Mouse (Mus musculus): Measurements from ENCODE around the gene Ccdc17. TPM values are rescaled to one million over a fixed set of nuclear protein-coding genes. Genes with fewer than 3 reads are reported as not detected.

Ccdc17 gene
- polyA plus RNA-seq, 1 experiment from 2014 or later, result 5.9 TPM

DNA sequence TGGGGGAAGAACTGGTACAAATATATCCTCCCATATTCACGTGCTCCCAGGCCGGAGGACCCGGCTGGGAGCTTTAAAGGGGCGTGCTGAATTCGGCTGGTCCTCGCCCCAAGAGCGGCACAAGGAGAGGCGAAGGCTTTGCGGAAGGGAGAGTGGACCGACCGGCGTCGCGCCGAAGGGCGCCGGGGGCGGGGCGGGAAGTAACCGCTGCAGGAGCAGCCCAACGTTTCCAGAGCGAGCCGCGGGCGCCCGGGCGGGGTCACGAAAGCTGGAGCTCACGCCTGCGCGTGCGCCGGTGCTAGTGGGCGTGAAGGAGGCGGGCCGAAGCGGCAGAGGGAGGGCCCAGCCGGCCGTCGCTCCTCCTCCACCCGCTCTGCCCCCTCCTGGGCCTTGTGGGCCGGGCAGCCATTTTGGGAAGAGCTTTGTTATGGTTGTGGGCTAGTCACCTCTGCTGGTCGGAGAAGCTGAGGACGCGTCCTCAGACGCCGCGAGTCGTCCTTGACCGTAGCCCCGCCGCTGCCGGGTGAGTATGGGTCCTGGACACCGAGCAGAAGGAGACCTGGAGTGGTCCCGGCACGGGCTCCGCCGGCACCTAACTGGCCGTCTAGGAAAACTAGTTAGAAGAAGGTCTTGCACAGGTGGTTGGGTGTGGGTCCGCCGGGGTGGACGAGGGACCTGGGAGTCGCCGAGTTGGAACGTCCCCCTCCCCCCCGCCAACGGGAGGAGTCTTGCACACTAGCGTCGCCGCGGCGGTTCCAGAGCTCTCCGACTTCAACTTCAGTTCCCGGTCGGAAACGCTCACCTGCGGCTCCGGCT is 38.9 kb upstream of the Ccdc17 start, which contains the start of gene Gpbp1l1:
Gpbp1l1 (plus strand) TSS at position 353 of the 816 bp plus-strand sequence.
- DNase-seq (ENCODE audit: low spot score) (peak; percentile 98), ATAC-seq (replicated peaks; ENCODE audit: low FRiP score, low read depth) (peak; percentile 98)
- H3K4me2 ChIP-seq (ENCODE audit: low read length), result peak within 1 kb of the TSS; percentile 87
- peak within 1 kb of the TSS; percentile 80 for H3K9ac ChIP-seq (ENCODE audit: low read depth, low read length)
- H3K4me3 ChIP-seq (replicated peaks; ENCODE audit: low read depth, low read length), result peak within 1 kb of the TSS; percentile 85
- under 1% methylated on average over 77 of the region's 78 CpGs for WGBS
- peak within 1 kb of the TSS; percentile 97 for H3K27ac ChIP-seq
- H3K4me1 ChIP-seq (replicated peaks; ENCODE audit: insufficient read depth, low read length), result no peaks in the 10 kb centered on the region
- no peaks in the 10 kb centered on the region for H3K27me3 ChIP-seq (ENCODE audit: insufficient read depth, low read length)
- no peaks in the 10 kb centered on the region for H3K9me3 ChIP-seq (replicated peaks; ENCODE audit: low read length)
- peak; percentile 62 for TF ChIP-seq CTCF (IDR thresholded peaks at IDR 0.05; ENCODE audit: low read depth)
- no peaks in the 10 kb centered on the region; the same call in 1 of the 2 replicates for H3K36me3 ChIP-seq (ENCODE audit: insufficient read depth, low read length)

DNA sequence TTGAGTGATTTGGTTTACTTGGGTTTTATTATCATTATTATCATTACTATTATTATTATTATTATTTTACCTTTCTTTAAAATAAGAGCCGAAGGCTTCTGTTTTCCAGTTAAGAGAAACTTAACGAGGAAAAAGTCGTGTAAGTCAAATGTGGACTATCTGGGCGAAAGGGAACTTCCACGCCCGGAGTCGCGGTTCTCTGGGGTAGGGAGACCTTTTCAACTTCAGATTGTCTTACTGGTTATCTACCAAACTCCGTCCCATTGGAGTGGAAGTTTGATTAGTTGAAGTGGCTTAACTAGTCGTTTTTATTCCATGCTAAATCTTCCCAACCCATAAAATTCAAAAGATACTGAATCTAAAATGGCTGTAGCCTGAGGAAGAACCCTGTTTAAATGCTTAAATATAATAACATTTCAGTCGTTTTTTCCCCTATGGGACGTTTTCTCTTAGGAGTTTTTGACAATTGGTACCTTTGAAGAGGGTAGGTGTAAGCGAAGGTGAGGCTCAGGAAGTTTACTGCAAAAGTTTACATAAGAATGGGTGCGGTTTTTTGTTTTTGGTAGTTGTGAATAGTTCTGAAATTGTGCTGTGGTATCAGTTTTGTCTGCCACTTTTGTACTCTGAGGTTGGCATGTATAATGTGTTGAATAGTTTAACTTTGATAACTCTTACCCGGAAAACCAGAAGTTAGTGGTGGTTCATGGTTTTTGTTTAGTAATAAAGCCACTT is 38.1 kb upstream of the Ccdc17 start:
- peak overlapping the region; percentile 80 for H3K9ac ChIP-seq (ENCODE audit: low read depth, low read length)
- H3K4me3 ChIP-seq (replicated peaks; ENCODE audit: low read depth, low read length), result peak overlapping the region; percentile 85
- H3K36me3 ChIP-seq (ENCODE audit: insufficient read depth, low read length), result no peaks in the 10 kb centered on the region; the same call in 1 of the 2 replicates
- H3K27ac ChIP-seq, result peak overlapping the region; percentile 97
- no peak for TF ChIP-seq CTCF (IDR thresholded peaks at IDR 0.05; ENCODE audit: low read depth)
- DNase-seq (ENCODE audit: low spot score) (peak; percentile 5), ATAC-seq (replicated peaks; ENCODE audit: low FRiP score, low read depth) (no peak)
- H3K4me1 ChIP-seq (replicated peaks; ENCODE audit: insufficient read depth, low read length), result no peaks in the 10 kb centered on the region
- WGBS, result 2% methylated on average over 15 of the region's 15 CpGs
- H3K9me3 ChIP-seq (replicated peaks; ENCODE audit: low read length), result no peaks in the 10 kb centered on the region
- no peaks in the 10 kb centered on the region for H3K27me3 ChIP-seq (ENCODE audit: insufficient read depth, low read length)
- H3K4me2 ChIP-seq (ENCODE audit: low read length), result peak overlapping the region; percentile 87

GRCm38 (mm10) chr4:116595793-116596192 is 661 bp upstream of the Ccdc17 start:
- H3K4me3 ChIP-seq (replicated peaks; ENCODE audit: low read depth, low read length), result no peak overlapping the region
- 79% methylated on average over 8 of the region's 8 CpGs for WGBS

DNA sequence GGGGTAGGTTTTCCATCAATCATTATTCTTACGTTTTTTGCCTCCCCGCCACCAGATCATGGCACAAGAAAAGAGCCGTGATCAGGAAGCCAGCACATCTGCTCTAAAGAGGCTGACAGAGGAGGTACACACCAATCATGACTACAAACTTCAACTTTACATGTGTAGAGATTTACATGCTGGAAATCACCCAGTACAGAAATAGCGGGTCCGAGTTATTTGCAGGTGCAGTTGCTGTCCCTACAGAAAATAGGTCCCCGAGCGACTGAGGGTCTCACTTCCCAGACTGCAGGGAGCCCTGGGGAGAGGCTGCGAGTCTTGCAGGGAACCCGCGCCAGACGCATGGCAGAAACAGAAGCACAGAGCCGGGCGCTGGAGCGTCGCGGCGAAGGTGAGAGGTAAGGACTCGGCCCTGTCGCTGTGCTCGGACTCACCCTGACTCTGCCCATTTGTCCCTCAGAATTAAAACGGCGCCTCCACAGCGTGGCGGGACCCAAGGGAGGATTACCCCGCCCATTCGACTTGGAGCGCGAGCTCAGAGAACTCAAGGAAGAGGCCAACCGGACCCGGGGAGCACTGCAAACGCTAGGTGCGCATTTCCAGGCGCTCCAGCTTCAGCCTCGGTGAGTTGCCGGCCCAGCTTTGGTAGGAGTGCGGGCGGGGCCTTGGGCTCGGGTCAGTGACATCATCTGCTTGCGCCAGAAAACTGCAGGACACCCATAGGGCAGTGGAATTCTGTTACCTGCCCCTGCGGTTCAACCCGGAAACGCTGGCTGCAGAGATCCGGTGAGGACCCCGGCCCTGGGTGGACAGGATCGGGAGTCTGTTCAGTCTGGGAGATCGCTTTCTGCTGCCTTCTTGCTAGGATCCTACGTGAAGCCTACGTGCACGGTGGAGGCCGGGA is 776 bp downstream of the Ccdc17 start:
- H3K9me3 ChIP-seq (replicated peaks; ENCODE audit: low read length), result no peaks in the 10 kb centered on the region

More at GRCm38 (mm10) chr4:116595793-116596192, 661 bp upstream of the Ccdc17 start:
- no peak overlapping the region for H3K4me2 ChIP-seq (ENCODE audit: low read length)
- DNase-seq (ENCODE audit: low spot score) (no peak), ATAC-seq (replicated peaks; ENCODE audit: low FRiP score, low read depth) (no peak)
- no peak overlapping the region for H3K9ac ChIP-seq (ENCODE audit: low read depth, low read length)
- peaks cover 12% of the 10 kb centered on the region for H3K4me1 ChIP-seq (replicated peaks; ENCODE audit: insufficient read depth, low read length)
- H3K9me3 ChIP-seq (replicated peaks; ENCODE audit: low read length), result no peaks in the 10 kb centered on the region
- H3K27ac ChIP-seq, result no peak overlapping the region
- H3K27me3 ChIP-seq (ENCODE audit: insufficient read depth, low read length), result no peaks in the 10 kb centered on the region
- H3K36me3 ChIP-seq (ENCODE audit: insufficient read depth, low read length), result peaks cover 28% of the 10 kb centered on the region
- no peak for TF ChIP-seq CTCF (IDR thresholded peaks at IDR 0.05; ENCODE audit: low read depth)

DNA sequence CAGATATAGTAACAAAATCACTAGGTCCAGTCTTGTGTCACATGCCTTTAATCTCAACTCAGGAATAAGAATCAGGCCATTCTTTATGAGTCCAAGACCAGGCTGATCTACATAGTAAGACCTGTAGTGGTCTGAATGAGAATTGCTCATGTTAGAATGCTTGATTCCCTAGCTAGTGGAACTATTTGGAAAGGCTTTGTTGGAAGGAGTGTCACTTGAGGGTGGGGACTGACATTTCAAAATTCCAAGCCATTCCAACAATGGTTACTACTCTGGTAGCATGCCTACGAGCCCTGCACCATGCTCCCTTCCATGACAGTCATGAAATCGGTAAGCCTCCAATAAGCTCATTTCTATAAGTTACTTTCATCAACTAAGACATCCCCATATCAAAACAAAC is 16.2 kb downstream of the Ccdc17 start:
- H3K9me3 ChIP-seq (replicated peaks; ENCODE audit: low read length), result no peaks in the 10 kb centered on the region
- no peaks in the 10 kb centered on the region for H3K4me1 ChIP-seq (replicated peaks; ENCODE audit: insufficient read depth, low read length)
- no peaks in the 10 kb centered on the region for H3K27me3 ChIP-seq (ENCODE audit: insufficient read depth, low read length)
- DNase-seq (ENCODE audit: low spot score) (no peak), ATAC-seq (replicated peaks; ENCODE audit: low FRiP score, low read depth) (no peak)
- H3K4me2 ChIP-seq (ENCODE audit: low read length), result no peak overlapping the region
- H3K4me3 ChIP-seq (replicated peaks; ENCODE audit: low read depth, low read length), result no peak overlapping the region
- no peak overlapping the region for H3K9ac ChIP-seq (ENCODE audit: low read depth, low read length)
- peaks cover 33% of the 10 kb centered on the region for H3K36me3 ChIP-seq (ENCODE audit: insufficient read depth, low read length)
- WGBS, result 90% methylated on average over 2 of the region's 2 CpGs
- no peak overlapping the region for H3K27ac ChIP-seq
- no peak for TF ChIP-seq CTCF (IDR thresholded peaks at IDR 0.05; ENCODE audit: low read depth)

More for the DNA sequence above, 776 bp downstream of the Ccdc17 start:
- WGBS, result under 1% methylated on average over 50 of the region's 50 CpGs
- Histone ChIP-seq H3K9ac (ENCODE audit: low read depth, low read length) (peak overlapping the region; percentile 72), H3K36me3 (ENCODE audit: insufficient read depth, low read length) (peaks cover 26% of the 10 kb centered on the region), H3K4me3 (replicated peaks; ENCODE audit: low read depth, low read length) (peak overlapping the region; percentile 62), H3K27ac (peak overlapping the region; percentile 77), H3K27me3 (ENCODE audit: insufficient read depth, low read length) (no peaks in the 10 kb centered on the region), H3K4me1 (replicated peaks; ENCODE audit: insufficient read depth, low read length) (peaks cover 12% of the 10 kb centered on the region), H3K4me2 (ENCODE audit: low read length) (peak overlapping the region; percentile 73)
- DNase-seq (ENCODE audit: low spot score) (peak; percentile 95), ATAC-seq (replicated peaks; ENCODE audit: low FRiP score, low read depth) (peak; percentile 95)
- TF ChIP-seq CTCF (IDR thresholded peaks at IDR 0.05; ENCODE audit: low read depth), result no peak; the same call in 1 of the 2 replicates

Data from kidney, postnatal 0 days (tissue).